Mouse (Mus musculus): ENCODE data around the gene Nkain1. TPM values are rescaled to one million over a fixed set of nuclear protein-coding genes. Genes with fewer than 3 reads are reported as not detected.
A peak's percentile ranks its signal among the peaks of the same experiment; 100 is the strongest.

Gene Nkain1
- total and polyA plus RNA-seq, 3 experiments, result 4.4 to 24.6 (median 15.1) TPM

DNA sequence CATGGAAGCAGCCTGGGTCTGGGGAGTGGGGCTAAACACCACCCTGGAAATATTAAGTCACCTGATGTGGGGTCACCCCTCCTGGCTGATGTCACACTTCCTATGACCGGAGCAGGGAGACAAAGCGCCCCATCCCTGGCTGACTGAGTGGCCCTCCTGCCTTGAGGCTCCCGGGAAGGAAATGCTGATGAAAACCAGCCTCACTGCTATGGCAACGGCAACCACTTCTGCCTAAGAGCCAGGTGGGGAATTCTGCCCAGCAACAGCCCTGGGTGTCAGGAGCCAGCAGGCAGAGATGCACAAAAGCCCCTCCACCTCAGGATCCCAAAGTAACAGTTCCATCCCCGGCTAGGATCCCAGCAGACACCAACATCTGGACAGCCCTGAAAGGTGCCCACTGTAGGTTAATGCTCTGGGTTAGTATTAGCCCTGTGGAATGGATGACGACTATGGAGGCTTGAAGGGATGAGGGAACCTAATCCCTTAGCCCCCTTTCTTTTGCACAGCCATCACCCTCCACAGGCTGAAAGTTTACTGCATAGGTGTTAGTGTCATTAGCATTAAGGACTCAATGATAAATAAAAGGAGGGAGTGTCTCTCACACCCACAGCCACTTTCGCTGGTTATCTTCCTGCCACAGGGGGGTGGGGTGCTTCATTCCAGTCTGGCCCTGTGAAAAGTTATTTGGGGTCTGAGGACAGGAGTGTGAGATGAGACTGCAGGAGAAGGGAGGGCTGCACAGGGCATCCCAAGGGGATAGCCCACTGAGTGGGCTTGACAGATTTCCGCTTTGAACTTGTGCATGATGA, 21.5 kb downstream of the Nkain1 start:
- no peak for DNase-seq

GRCm38 (mm10) chr4:130550511-130550910, 23.5 kb downstream of the Nkain1 start:
- DNase-seq, result no peak

DNA sequence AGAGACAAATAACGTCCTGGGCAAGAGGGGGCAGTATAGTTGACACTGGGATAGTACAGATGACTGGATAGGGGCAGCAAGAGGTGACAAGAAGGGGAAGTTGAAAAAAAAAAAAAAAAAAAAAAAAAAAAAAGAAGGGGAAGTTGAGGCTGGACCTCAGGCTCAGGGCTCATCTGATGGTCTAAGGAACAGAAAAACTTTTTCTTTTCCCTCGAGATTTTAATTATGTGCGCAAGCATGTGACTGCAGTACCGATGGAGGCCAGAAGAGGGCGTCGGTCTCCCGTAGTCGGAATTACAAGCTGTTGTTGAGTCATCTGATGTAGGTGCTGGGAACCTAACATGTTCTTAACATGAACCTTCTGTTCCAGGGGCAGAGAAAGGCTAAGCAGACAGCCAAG, 24.8 kb downstream of the Nkain1 start:
- no peak for DNase-seq

DNA sequence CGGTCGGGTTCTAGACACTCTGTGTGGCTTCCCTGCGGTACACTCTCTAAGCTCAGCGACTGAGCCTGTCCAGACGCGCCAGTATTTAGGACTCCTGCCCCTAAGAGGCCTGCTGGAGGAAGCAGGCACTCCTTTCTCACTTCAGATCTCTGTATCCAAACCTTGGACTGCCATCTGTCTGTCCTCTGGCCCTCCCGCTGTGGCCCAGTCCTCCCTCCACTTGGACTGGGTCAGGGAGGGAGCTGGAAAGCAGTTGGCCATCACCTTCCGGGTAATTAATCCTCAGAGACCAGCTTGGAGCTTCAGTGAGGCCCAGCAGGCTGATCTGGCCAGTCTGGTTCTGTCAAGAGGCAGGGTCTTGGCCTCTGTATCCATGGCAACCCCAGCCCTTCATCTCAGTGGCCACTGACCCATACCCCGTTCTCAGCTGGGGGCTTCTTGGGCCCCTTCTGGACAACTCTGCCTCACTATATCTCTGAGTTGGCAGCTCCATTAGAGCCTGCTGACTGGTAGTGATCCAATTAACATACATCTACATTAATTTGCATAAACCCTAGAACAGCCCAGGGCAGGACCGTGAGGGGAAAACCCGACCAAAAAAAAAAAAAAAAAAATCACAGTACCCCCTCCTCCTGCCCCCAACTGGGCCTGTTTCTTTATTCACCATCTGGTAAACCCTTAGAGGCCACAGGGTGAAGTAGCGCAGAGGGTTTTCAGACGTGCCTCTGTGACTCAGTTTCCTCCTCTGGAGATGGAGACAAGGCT, 27.0 kb downstream of the Nkain1 start:
- DNase-seq, result no peak

- no peak for DNase-seq
Measured at GRCm38 (mm10) chr4:130544392-130544791, 29.6 kb downstream of the Nkain1 start.

- DNase-seq, result no peak
Measured at GRCm38 (mm10) chr4:130543121-130543520, 30.9 kb downstream of the Nkain1 start.

DNA sequence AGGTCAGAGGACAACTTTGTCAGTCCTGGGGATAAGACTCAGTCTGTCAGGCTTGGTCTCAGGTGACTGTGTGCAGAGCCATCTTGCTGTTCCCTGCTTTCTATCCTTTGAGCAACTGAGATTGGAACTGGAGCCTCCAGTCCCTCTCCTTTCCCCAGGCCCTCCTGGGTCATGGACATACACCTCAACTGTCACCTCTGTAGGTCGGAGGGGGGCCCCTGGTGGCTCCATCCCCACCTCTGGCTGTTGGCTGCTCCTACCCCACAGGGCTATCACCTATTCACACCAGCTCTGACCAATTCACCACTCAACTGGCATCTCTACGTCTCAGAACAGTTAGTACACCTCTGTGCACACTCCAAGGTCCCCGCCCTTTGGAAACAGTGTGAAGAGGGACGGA, 33.1 kb downstream of the Nkain1 start:
- no peak for DNase-seq

- DNase-seq, result no peak
Measured at GRCm38 (mm10) chr4:130539706-130540105, 34.3 kb downstream of the Nkain1 start.

DNA sequence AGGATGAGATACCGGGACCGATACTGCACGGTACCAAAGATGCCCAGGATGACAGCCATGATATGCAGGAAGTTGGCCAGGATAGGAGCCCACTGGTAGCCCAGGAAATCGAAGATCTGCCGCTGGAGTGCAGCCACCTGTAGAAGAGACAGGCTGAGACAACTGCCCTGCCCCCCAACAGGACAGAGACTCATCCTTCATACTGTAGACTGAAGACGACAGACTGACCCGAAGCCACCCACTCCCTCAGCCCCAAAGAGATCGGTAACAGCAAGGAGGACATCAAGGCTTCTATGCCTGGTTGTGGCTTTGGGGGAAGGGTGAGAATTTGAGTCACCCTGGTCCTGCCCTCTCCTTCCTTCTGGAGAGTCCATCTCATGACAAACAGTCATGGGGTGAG, 34.9 kb downstream of the Nkain1 start:
- DNase-seq, result no peak

DNA sequence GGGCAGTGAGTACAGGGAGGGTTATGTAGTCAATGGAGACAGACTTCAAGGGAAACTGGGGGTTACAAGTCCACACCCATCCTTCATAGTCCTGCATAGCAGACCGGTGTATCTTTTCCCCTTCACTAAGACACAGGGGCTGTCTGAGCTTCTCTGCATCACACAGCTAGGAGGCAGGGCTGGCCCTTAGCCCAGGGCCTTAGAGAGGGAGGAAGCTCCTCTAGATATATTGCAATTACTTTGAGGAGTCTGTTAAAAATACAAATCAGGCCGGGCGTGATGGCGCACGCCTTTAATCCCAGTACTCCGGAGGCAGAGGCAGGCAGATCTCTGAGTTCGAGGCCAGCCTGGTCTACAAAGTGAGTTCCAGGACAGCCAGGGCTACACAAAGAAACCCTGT, 36.6 kb downstream of the Nkain1 start:
- no peak for DNase-seq

DNA sequence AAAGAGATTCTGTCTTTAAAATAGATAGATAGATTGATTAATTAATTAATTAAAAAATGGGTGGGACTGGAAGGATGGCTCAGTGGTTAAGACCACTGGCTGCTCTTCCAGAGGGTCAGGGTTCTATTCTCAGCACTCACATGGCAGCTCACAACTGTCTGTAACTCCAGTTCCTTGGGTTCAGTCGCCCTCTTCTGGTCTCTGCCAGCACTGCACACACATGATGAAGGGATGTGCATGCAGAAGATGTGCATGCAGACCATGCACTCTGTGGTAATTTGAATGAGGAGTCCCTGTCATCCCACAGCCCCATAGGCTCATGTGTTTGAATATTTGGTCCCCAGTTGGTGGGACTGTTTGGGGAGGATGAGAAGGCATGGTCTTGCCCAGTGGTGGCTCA, 38.2 kb downstream of the Nkain1 start:
- DNase-seq, result no peak

DNA sequence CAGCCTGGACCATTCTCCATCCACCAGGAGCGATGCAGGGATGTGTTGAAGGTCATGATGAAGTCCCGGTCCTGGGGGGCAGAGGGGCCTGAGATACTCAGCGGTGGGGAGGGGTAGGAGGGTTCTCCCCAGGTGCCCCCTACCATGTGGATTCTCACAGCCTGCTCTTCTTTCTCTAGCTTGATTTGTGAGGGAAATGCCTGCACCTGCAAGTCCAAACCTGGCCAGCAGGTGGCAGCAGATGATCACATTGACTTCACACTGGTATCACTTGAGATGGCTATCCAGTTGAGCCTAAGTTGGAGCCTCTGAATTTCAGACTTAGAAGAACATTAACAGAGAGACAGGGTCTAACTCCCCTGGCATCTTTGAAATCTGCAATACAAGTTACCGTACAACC, 40.0 kb downstream of the Nkain1 start:
- peak; percentile 83 for DNase-seq

- DNase-seq, result no peak
Measured at GRCm38 (mm10) chr4:130532347-130532746, 41.6 kb downstream of the Nkain1 start.

- peak; percentile 73 for DNase-seq
Measured at GRCm38 (mm10) chr4:130531645-130532280, 42.2 kb downstream of the Nkain1 start.

GRCm38 (mm10) chr4:130527804-130528203, 46.2 kb downstream of the Nkain1 start:
- no peak for DNase-seq

GRCm38 (mm10) chr4:130525041-130525440, 48.9 kb downstream of the Nkain1 start:
- no peak for DNase-seq

DNA sequence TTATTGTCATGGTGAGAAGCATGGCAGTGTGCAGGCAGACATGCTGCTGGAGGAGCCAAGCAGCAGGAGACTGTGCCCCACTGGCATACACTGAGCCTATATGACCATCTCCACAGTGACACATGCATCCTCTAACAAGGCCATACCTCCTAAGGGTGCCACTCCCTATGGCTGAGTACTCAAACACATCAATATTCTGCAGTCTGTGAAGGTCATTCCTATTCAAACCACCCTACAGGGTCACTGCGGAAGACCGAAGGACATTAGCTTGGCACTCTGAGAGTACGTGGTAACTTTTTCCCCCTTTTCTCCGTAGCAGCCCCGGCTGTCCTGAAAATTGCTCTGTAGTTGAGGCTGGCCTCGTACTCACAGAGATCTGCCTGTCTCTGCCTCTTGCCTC, 52.5 kb downstream of the Nkain1 start:
- no peak for DNase-seq

GRCm38 (mm10) chr4:130520482-130520851, 53.5 kb downstream of the Nkain1 start:
- DNase-seq, result no peak

DNA sequence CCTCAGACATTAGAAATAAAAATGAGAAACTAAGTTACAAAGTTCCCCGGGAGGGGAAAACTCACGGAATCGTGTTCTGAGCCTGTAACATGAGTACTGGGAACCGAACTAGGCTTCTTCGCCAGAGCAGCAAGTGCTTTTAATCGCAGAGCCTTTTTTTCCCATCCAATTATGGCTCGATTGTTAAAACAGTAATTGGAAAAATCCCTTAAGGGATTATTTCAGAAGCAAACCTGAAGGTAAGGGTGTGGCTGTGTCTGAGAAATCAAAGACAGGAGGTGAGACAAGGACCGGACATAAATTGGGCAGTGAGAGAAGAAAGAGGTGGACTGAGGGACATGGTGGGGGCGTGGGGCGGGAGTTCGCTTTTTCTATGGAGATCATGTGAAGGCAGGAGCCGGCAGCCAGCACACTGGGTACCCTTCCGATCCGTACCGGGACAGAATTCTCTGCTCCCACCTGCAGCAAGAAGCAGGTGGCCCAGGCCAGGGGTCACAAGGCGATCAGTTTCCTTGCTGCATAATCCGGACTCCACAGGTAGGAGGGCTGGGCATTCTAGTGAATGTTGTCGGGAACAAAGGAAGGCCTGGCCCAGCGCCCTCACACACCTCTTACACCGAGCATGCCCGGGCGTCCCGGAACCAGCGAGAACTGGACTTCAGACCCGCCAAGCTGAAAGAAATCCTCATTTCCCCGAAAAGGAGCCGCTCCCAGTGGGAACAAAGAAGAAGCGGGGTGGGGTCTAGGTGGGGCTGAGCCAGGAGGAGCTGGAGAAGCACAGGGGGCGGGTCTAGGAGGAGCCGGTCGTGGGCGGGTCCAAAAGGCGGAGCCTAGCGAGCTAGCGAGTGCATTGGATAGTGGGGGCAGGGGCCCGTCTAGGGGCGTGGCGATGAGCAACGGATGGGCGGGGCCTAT, 54.1 kb downstream of the Nkain1 start:
- DNase-seq, result peak; percentile 98

DNA sequence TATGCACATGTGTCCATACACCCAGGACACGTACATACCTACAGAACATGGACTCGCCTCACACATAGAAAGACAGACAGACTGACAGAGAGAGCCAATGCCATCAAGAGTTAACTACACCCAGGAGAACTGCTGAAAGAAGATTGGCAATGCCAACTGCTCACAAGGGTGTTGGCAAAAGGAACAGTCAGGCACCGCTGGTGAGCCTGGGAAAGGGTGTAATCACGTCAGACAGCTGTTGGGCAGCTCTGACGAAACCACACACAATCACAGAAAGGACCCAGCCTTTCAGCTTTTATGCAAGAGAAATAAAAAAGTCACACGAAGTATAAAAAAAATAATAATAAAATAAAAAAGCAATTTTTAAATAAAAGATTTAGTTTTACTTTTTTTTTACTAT, 57.5 kb downstream of the Nkain1 start:
- DNase-seq, result no peak
